Mouse (Mus musculus): ENCODE data around the gene Zfp592.

DNA sequence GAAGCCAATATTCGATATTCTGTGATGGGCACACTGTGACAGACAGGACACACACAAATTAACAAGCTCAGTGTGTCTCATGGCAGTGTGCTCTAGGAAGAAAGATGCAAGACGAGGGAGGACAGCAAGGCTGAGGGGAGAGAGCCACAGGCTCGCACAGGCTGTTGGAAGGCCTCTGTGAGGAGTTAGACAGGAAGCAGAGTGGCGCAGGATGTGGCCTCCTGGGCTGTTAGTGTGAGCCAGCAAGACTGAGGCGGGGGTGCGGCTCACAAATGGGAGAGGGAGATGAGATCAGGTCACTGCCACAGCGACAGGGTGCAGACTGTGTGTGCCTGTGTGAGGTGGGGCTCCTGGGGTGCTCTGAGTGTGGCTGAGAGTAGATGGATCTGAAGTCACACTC is 81.8 kb downstream of the Zfp592 start:
- TF ChIP-seq POLR2A (IDR thresholded peaks at IDR 0.05; ENCODE audit: borderline replicate concordance, extremely low read depth, insufficient read depth, insufficient read length, poor library complexity, severe bottlenecking) (no peak), CTCF (IDR thresholded peaks at IDR 0.05; ENCODE audit: borderline replicate concordance, extremely low read depth, insufficient read depth, insufficient read length) (no peak)
